Mouse (Mus musculus): ENCODE data around the gene Efnb2. TPM values are rescaled to one million over a fixed set of nuclear protein-coding genes. Genes with fewer than 3 reads are reported as not detected.

Efnb2 gene
- polyA plus RNA-seq, 1 experiment from 2014 or later: 18.8 TPM

DNA sequence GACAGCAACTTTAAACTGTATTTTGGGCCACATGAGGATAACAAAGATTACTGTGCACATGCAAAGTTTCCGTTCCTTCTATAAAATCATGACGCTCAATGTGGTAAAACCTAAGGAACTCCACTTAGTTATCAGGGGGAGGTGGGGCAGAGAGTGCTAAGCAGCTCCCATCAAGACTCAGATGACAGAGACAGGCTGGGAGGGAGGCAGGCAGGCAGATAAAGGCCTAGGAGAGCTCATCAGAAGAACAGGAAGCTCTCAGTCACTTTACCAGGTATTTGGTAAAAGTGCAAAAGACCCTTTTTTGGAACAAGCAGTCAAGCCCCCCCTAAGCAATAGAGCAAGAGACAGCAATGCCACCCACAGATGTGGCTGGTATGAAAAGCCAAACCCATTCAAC lies 24.5 kb upstream of the Efnb2 start:
- ATAC-seq (replicated peaks; ENCODE audit: low FRiP score, low TSS enrichment, low read depth): no peak
- no peak overlapping the region for H3K9ac ChIP-seq (ENCODE audit: low read length)
- H3K27me3 ChIP-seq (replicated peaks; ENCODE audit: control insufficient read depth, insufficient read depth, low read length): no peaks in the 10 kb centered on the region
- no peaks in the 10 kb centered on the region for H3K9me3 ChIP-seq (ENCODE audit: control insufficient read depth, low read length)
- H3K4me3 ChIP-seq (ENCODE audit: low read depth, low read length): no peak overlapping the region
- DNase-seq (ENCODE audit: low spot score): no peak
- H3K4me1 ChIP-seq (replicated peaks; ENCODE audit: control insufficient read depth, insufficient read depth, low read length): peaks cover 22% of the 10 kb centered on the region
- 0 out of 2 replicates have a peak overlapping the region, but pooled peaks have one; percentile 7 for H3K4me2 ChIP-seq (ENCODE audit: low read length)
- no peak overlapping the region for H3K27ac ChIP-seq (ENCODE audit: low read depth)
- peaks cover 26% of the 10 kb centered on the region for H3K36me3 ChIP-seq (ENCODE audit: control insufficient read depth, insufficient read depth, low read length)
- WGBS: 71% methylated on average over 2 of the region's 2 CpGs

DNA sequence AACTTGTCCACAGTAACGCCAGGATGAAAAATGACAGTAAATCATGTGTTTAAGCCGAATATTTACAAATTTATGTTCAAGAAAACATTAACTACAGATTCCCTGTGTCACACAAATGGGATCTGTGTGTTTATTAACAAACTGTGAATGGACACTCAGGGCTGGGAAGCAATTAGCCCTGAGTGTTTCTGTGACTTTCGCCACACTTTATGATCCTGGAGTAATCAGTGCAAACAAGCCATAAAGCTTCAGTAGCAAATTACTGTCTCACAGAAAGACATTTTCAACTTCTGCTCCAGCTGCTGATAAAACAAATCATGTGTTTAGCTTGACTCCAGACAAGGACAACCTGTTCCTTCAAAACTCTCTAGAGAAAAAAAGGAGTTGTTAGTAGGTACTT lies 21.7 kb upstream of the Efnb2 start:
- Histone ChIP-seq H3K36me3 (ENCODE audit: control insufficient read depth, insufficient read depth, low read length) (peaks cover 54% of the 10 kb centered on the region), H3K4me3 (ENCODE audit: low read depth, low read length) (no peak overlapping the region), H3K9me3 (ENCODE audit: control insufficient read depth, low read length) (no peaks in the 10 kb centered on the region), H3K4me2 (ENCODE audit: low read length) (no peak overlapping the region), H3K9ac (ENCODE audit: low read length) (no peak overlapping the region), H3K27me3 (replicated peaks; ENCODE audit: control insufficient read depth, insufficient read depth, low read length) (no peaks in the 10 kb centered on the region), H3K4me1 (replicated peaks; ENCODE audit: control insufficient read depth, insufficient read depth, low read length) (peaks cover 11% of the 10 kb centered on the region), H3K27ac (ENCODE audit: low read depth) (no peak overlapping the region)
- ATAC-seq (replicated peaks; ENCODE audit: low FRiP score, low TSS enrichment, low read depth): no peak
- WGBS: 53% methylated on average over 3 of the region's 3 CpGs
- DNase-seq (ENCODE audit: low spot score): peak; percentile 23

GRCm38 (mm10) chr8:8678236-8678635 lies 17.2 kb upstream of the Efnb2 start:
- no peak overlapping the region for H3K4me2 ChIP-seq (ENCODE audit: low read length)
- no peaks in the 10 kb centered on the region for H3K9me3 ChIP-seq (ENCODE audit: control insufficient read depth, low read length)
- no peak for ATAC-seq (replicated peaks; ENCODE audit: low FRiP score, low TSS enrichment, low read depth)
- H3K36me3 ChIP-seq (ENCODE audit: control insufficient read depth, insufficient read depth, low read length): peaks cover 84% of the 10 kb centered on the region
- no peaks in the 10 kb centered on the region for H3K27me3 ChIP-seq (replicated peaks; ENCODE audit: control insufficient read depth, insufficient read depth, low read length)
- no peaks in the 10 kb centered on the region for H3K4me1 ChIP-seq (replicated peaks; ENCODE audit: control insufficient read depth, insufficient read depth, low read length)
- 91% methylated on average over 3 of the region's 3 CpGs for WGBS
- H3K27ac ChIP-seq (ENCODE audit: low read depth): no peak overlapping the region
- no peak overlapping the region for H3K4me3 ChIP-seq (ENCODE audit: low read depth, low read length)
- H3K9ac ChIP-seq (ENCODE audit: low read length): no peak overlapping the region
- peak; percentile 18 for DNase-seq (ENCODE audit: low spot score)

DNA sequence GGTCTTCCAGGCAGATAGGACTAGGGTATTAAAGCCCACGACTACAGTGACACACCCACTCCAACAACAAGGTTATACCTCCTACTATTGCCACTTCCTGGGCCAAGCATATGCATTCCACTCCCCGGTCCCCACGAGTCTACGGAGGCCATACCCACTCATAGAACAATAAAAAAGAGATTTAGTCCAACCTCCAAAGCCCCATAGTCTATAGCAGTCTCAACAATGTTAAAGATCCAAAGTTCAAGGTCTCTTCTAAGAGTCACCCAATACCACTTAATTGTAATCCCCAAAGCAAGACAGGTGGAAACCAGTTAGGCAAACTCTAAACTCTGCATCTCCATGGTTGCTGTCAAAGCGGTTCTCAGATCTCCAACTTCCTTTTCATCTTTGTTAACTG lies 13.8 kb upstream of the Efnb2 start:
- H3K36me3 ChIP-seq (ENCODE audit: control insufficient read depth, insufficient read depth, low read length): peaks cover 83% of the 10 kb centered on the region
- no peak overlapping the region for H3K4me3 ChIP-seq (ENCODE audit: low read depth, low read length)
- ATAC-seq (replicated peaks; ENCODE audit: low FRiP score, low TSS enrichment, low read depth) (0 out of 2 replicates have a peak, but pooled peaks have one; percentile 47), DNase-seq (ENCODE audit: low spot score) (peak; percentile 16)
- no peak overlapping the region for H3K4me2 ChIP-seq (ENCODE audit: low read length)
- H3K27ac ChIP-seq (ENCODE audit: low read depth): no peak overlapping the region
- H3K4me1 ChIP-seq (replicated peaks; ENCODE audit: control insufficient read depth, insufficient read depth, low read length): no peaks in the 10 kb centered on the region
- H3K9ac ChIP-seq (ENCODE audit: low read length): no peak overlapping the region
- H3K27me3 ChIP-seq (replicated peaks; ENCODE audit: control insufficient read depth, insufficient read depth, low read length): no peaks in the 10 kb centered on the region
- WGBS: 76% methylated on average over 5 of the region's 5 CpGs
- H3K9me3 ChIP-seq (ENCODE audit: control insufficient read depth, low read length): no peaks in the 10 kb centered on the region

DNA sequence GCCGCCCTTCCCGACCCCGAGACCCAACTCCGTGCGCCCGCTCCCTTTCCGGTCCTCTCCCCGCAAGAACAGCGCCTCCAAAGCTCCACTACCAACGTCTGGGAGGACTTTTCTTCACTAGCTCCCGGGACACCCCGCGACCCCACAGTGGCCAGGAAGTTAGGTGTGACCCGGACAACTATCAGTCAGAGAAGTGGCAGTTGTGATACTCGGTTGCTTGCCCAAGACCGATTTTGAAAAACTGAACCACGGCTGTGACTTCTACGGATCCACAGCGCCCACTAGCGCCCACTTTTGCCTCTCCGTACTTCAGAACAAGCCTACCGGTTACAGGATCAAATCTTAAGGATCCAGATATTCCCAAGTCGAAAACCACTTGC lies 707 bp upstream of the Efnb2 start:
- Histone ChIP-seq H3K4me2 (ENCODE audit: low read length) (peak overlapping the region; percentile 53), H3K4me1 (replicated peaks; ENCODE audit: control insufficient read depth, insufficient read depth, low read length) (peaks cover 4% of the 10 kb centered on the region; the same call in 1 of the 2 replicates), H3K4me3 (ENCODE audit: low read depth, low read length) (peak overlapping the region; percentile 75), H3K36me3 (ENCODE audit: control insufficient read depth, insufficient read depth, low read length) (peaks cover 27% of the 10 kb centered on the region), H3K9me3 (ENCODE audit: control insufficient read depth, low read length) (no peaks in the 10 kb centered on the region), H3K27me3 (replicated peaks; ENCODE audit: control insufficient read depth, insufficient read depth, low read length) (no peaks in the 10 kb centered on the region), H3K27ac (ENCODE audit: low read depth) (peak overlapping the region; percentile 77; the same call in 1 of the 2 replicates), H3K9ac (ENCODE audit: low read length) (peak overlapping the region; percentile 10)
- DNase-seq (ENCODE audit: low spot score) (peak; percentile 98), ATAC-seq (replicated peaks; ENCODE audit: low FRiP score, low TSS enrichment, low read depth) (peak; percentile 8; the same call in 1 of the 2 replicates)
- 1% methylated on average over 23 of the region's 23 CpGs for WGBS

- Histone ChIP-seq H3K9ac (ENCODE audit: low read length) (peak overlapping the region; percentile 85), H3K36me3 (ENCODE audit: control insufficient read depth, insufficient read depth, low read length) (peaks cover 15% of the 10 kb centered on the region), H3K4me2 (ENCODE audit: low read length) (peak overlapping the region; percentile 53), H3K27me3 (replicated peaks; ENCODE audit: control insufficient read depth, insufficient read depth, low read length) (no peaks in the 10 kb centered on the region), H3K27ac (ENCODE audit: low read depth) (peak overlapping the region; percentile 77), H3K4me3 (ENCODE audit: low read depth, low read length) (peak overlapping the region; percentile 75), H3K4me1 (replicated peaks; ENCODE audit: control insufficient read depth, insufficient read depth, low read length) (peaks cover 11% of the 10 kb centered on the region; the same call in 1 of the 2 replicates), H3K9me3 (ENCODE audit: control insufficient read depth, low read length) (no peaks in the 10 kb centered on the region)
- ATAC-seq (replicated peaks; ENCODE audit: low FRiP score, low TSS enrichment, low read depth): peak; percentile 61
- peak; percentile 77 for DNase-seq (ENCODE audit: low spot score)
- WGBS: under 1% methylated on average over 87 of the region's 88 CpGs
Measured at GRCm38 (mm10) chr8:8660307-8661098, 539 bp downstream of the Efnb2 start.

DNA sequence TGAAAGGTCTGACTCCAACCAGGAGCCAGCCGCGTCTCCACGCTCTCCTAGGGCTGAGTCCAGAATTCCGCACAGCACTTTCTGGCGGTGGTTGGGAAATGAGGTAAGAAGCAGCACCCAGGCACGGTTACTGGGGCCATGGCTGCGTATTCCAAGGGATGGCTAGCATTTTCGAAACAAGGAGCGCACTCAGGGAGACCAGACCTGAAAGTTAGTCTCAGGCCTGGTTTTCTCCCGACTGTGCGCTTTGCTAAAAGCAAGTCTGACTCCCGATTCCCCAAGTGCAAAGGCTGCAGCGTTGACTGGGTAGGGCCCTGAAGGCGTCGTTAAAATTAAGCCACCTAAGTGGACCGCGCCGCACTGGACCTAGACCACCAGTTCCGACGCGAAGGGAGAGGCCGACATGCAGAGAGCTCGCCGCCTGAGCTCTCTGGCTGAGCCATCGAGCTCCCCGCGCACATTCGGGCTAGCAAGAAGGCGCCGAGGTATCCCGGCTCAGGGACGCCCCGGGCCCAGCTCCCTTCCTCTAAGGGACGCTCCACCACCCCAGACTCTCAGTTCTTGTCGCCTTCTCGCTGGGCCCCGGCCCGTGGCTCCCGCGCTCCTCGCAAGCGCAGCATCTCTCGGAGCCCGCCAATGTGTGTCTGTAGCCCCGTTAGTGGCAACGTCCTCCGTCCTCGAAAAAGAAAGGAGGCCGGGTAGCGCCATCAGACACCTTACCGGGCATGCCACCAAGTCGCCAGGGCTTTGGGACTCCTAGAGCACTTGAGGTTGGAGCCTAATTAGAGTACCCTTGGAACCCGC lies 1.3 kb downstream of the Efnb2 start:
- Histone ChIP-seq H3K4me2 (ENCODE audit: low read length) (peak overlapping the region; percentile 53), H3K27ac (ENCODE audit: low read depth) (peak overlapping the region; percentile 77), H3K36me3 (ENCODE audit: control insufficient read depth, insufficient read depth, low read length) (peaks cover 9% of the 10 kb centered on the region), H3K9me3 (ENCODE audit: control insufficient read depth, low read length) (no peaks in the 10 kb centered on the region), H3K4me1 (replicated peaks; ENCODE audit: control insufficient read depth, insufficient read depth, low read length) (peaks cover 18% of the 10 kb centered on the region), H3K4me3 (ENCODE audit: low read depth, low read length) (peak overlapping the region; percentile 75), H3K9ac (ENCODE audit: low read length) (peak overlapping the region; percentile 85), H3K27me3 (replicated peaks; ENCODE audit: control insufficient read depth, insufficient read depth, low read length) (no peaks in the 10 kb centered on the region)
- ATAC-seq (replicated peaks; ENCODE audit: low FRiP score, low TSS enrichment, low read depth): no peak
- WGBS: under 1% methylated on average over 53 of the region's 53 CpGs
- DNase-seq (ENCODE audit: low spot score): peak; percentile 79

DNA sequence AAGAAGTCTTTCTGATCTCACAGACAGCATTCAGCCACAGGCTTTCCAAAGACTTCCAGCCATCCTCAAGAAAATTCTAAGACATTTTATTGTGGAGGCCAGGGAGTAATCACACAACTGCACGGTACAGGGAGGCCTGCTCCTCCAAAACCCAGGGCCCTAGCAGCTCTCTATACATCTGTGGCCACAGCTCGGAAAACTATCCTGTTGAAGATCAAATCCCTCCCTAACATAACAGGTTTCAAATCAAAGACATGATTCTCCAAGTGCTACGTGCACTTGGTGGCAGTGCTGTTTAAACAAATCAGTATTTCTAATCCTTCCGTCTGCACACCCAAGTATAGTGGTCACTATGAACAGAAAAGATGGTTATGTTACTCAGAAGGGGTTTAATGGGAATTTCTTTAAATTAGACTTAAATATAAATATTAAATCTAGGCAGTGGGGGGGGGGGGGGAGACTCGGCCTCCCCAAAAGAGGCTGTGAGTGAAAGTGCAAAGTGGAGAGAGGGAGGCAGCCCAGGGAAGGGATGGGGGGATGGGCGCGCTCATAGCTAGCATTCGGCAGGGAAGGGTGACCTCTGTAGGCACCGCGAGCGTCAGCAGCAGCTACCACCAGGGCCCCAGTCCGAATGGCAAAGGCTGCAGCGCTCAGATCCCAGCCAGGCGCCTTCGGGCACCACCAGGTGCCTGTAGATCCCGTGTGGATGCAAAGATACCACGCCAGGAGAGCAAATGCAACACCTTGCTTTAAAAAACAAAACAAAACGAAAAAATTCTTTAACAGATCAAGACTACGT lies 2.4 kb downstream of the Efnb2 start:
- DNase-seq (ENCODE audit: low spot score) (peak; percentile 92), ATAC-seq (replicated peaks; ENCODE audit: low FRiP score, low TSS enrichment, low read depth) (peak; percentile 17; the same call in 1 of the 2 replicates)
- Histone ChIP-seq H3K36me3 (ENCODE audit: control insufficient read depth, insufficient read depth, low read length) (no peaks in the 10 kb centered on the region), H3K4me2 (ENCODE audit: low read length) (peak overlapping the region; percentile 53), H3K4me1 (replicated peaks; ENCODE audit: control insufficient read depth, insufficient read depth, low read length) (peaks cover 26% of the 10 kb centered on the region), H3K27me3 (replicated peaks; ENCODE audit: control insufficient read depth, insufficient read depth, low read length) (no peaks in the 10 kb centered on the region), H3K27ac (ENCODE audit: low read depth) (peak overlapping the region; percentile 29; the same call in 1 of the 2 replicates), H3K4me3 (ENCODE audit: low read depth, low read length) (peak overlapping the region; percentile 75), H3K9ac (ENCODE audit: low read length) (peak overlapping the region; percentile 85), H3K9me3 (ENCODE audit: control insufficient read depth, low read length) (no peaks in the 10 kb centered on the region)
- WGBS: 3% methylated on average over 19 of the region's 19 CpGs

Data from intestine, embryonic 14.5 days (tissue).